Mouse (Mus musculus) lung, postnatal 10 days (tissue): Measurements from ENCODE around the gene Zfp947.
A peak's percentile ranks its signal among the peaks of the same experiment; 100 is the strongest.
"Not testable (repeated sequence)": the region's sequence is repeated elsewhere in the genome, so short reads cannot be mapped to it uniquely, and the experiment has no call there.

ENCODE experiments used
- DNase-seq: peaks from one replicate; pipeline ENCODE4 v3.0.0; 2021

The Zfp947 gene

DNA sequence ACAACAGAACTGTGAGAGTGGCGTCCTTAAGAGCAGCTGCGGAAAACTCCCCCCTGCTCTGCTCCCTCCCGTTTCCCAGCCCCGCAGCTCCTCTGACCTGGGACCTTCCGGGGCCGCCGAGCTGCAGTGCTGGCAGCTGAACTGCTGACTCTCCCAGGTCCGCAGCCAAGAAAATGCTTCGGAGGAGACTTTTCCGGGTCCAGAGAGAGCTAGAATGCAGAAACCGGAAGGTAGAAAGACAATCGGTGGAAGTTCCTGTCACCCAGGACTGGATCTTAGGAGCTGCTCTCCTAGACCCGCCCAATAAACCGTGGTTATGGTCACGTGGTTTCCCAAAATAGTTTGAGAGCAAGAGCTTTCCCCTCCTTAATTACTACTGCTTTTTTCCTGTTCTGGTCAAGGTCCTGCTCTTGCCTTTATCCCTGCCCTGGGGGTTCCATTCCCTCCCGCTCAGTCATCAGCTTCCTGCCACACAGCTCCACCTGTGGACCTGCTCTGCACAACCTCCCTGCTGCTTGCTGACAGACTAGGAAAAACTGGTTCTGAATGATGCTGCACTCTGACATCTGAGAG is at the start of gene Zfp947:
TSS of gene Zfp947 (minus strand) at position 469 of the 573 bp plus-strand sequence.
- peak; percentile 68 for DNase-seq

DNA sequence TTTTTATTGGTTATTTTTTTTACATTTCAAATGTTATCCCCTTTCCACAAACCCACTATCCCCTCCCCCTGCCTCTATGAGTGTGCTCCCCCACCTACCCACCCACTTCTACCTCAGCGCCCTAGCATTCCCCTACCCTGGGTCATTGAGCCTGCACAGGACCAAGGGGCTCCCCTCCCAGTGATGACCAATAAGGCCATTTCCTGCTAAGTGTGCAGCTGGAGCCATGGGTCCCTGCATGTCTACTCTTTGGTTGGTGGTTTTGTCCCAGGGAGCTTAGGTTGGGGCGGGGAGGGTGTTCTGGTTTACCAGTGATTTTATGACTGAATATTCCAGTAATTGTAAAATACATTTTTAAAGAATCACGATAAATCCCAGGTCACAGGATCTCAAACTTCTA is 686 bp downstream of the Zfp947 start:
- peak; percentile 2 for DNase-seq

DNA sequence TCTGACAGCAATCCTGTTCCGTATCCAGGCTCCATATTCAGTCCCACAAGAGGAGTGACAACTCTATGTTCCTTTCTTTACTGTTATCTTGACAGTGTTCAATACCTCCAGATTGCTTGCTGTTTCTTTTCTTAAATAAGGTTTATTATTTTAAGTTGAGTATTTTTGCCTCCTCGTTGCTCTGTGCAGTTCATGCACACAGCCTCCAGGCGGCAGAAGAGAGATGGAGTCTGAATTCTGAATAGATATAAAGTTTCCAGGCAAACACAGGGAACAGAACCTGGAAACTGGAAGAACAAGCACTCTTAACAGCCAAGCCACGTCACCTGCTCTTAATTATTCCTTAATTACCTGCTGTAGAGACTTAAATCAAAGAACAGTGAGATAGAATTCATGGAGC is 12.0 kb downstream of the Zfp947 start:
- not testable (repeated sequence) for DNase-seq

- no peak for DNase-seq
These were observed 47.2 kb downstream of the Zfp947 start for GRCm38 (mm10) chr17:22118770-22119169.
